Mouse (Mus musculus) urinary bladder, postnatal 14 days (tissue): Measurements from ENCODE around the gene Zfp644.

ENCODE experiments used
- DNase-seq: peaks from one replicate; pipeline ENCODE4 v3.0.0; 2021; ENCODE audit warnings: low spot score

The Zfp644 gene

DNA sequence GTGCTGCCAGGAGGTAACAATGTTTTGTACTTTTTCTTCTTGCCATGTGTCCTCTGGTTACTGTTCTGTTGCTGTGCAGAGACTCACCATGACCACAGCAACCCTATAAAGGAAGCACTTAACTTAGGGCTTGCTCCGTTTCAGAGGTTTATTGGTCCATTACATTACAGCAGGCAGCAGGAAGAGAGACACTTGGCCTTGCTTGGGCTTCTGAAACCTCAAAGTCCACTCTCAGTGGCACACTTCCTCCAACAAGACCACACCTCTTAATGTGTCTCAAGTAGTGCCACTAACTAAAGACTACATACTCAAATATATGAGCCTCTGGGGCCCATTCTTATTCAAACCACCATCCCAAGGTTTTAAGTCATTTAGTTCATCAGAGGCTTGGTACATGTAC, 36.2 kb downstream of the Zfp644 start:
- no peak for DNase-seq

DNA sequence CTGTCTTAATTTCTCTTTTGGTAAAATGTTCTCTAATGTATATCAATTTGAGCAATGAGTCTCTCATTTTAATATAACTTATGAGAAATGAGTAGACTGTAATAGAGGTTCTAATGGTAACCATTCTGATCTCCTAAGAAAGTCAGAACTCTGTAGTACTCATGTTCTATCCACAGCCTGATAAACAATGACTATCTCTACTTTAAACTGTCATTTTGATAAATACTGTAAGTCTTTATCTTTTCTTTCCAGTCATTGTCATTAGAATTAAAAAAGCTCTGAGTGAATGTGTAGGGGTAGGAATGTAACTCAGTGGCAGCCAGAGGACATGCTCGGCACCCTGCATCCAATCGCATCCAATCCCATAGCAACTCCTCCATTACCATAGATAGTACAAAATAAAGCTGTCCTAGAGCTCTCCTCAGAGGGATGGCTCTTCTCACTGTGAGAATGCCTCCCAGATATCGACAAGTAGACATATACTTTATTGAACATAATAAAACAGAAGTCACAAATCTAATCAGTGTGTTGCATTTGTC, 44.2 kb downstream of the Zfp644 start:
- DNase-seq: no peak

GRCm38 (mm10) chr5:106652220-106652753, 44.8 kb downstream of the Zfp644 start:
- no peak for DNase-seq

DNA sequence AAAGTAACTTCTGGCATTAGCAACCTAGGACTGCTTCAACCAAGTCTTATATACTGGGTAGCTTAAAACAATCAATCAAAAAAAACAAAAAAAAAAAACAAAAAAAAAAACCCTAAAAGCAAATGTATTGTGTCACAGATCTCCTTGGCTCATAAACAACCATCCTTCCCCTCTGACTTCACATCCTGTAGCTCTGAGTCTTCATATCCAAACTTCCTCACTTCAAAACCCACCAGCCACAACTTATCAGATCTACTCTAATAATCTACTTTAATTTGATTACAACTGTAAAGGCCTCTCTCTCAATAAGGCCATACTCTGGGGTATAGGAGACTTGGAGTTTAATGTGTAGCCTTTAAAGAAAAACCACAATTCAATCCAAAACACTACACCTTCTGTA, 47.1 kb downstream of the Zfp644 start:
- no peak for DNase-seq

GRCm38 (mm10) chr5:106649441-106649840, 47.6 kb downstream of the Zfp644 start:
- no peak for DNase-seq

GRCm38 (mm10) chr5:106643434-106643833, 53.7 kb downstream of the Zfp644 start:
- DNase-seq: no peak

- DNase-seq: no peak
These were observed 55.2 kb downstream of the Zfp644 start for GRCm38 (mm10) chr5:106641876-106642275.

- no peak for DNase-seq
These were observed 56.8 kb downstream of the Zfp644 start for GRCm38 (mm10) chr5:106640235-106640809.

- DNase-seq: no peak
These were observed 57.5 kb downstream of the Zfp644 start for GRCm38 (mm10) chr5:106639627-106640026.

DNA sequence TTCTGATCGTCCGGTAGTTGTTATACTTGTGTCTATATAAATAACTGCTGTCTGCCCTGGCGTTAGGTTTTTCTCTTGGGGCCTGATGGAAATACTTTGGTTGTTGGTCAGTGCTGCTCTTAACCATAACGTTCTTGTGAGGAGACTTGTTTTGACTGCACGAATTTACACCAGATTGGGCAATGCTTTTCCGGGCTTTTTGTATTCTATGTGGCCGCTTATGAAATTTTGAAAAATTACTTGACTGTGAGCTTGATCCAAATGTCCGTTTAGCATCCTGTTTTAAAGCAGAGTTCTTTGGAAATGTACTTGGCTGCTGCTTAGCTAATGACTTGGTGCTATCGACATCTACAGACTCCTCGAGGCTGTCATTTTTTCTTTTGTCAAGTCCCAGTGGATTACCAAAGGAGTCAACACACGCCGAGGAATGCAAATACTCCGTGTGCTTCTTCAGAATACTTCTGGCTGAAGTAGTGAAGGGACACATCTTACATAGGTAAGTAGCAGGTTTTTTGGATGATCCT, 60.6 kb downstream of the Zfp644 start:
- no peak for DNase-seq

DNA sequence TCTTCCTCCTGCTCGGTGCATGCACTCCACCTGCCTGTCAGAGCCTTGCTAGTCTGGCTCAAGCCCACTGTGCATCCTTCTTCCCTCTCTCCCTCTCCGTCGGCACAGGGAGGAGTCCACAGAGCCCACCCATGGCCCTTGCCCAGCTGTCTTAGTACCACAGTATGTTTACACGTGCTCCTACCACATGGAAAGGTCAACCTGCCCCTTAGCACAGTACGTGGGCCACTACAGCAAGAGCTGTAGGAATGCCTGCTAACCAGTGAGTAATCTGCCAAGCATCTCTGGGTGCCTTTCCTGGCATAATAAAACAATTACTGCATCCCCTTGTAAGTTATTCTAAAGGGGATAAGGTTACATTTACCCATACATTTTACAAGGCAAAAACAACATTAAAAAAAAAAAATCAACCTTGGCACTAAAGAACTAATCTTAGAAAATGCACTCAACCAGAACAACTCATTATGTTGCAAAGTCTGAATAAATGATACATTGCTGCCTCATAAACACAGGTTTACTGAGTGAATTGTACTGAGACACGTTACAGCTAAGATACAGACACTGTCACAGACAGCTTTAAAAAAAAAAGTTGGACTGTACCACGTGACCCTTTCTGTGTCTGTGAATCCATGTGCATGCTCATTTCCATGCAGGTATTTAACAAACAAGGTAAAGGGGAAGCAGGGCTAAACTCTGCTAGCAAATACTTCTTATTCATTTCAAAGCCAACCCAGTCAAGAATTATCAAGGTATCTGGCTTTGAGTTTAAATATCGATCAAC, 68.5 kb downstream of the Zfp644 start:
- no peak for DNase-seq

DNA sequence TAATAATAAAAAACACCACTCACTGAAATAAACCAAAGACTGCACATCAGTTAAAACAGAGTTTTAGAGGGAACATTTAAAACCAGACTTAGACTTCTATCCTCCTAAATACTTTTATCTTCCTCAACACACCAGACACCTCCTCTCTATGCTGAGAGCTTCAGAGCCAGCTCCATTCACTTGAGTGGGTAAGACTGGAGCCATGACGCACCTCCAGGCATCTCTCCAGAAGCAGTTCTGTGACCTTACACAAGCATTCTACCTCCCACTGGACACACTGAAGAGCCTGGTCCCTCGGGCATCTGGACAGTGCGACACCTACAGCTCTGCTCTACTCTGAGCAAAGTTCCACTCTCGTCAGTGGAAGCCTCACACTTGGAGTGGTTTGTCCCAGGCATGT, 73.8 kb downstream of the Zfp644 start:
- DNase-seq: no peak

DNA sequence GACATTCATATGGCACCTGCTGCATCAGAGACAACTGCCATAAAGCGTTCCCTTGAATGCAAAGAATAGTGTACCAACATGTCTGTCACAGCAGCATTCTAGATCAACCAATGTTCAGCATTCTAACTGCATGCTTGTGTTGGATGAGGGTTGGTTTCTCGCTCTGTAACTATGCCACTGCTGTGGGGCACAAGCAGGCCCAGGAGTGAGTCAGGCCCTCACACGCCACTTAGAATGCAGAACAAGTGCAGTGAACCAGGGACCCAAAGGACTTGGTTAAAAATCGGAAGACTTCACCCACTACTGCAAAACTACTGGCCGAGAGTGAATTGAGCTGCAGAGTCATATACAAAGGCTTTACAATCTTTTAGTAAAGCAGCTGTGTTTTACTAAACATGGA, 74.9 kb downstream of the Zfp644 start:
- no peak for DNase-seq

DNA sequence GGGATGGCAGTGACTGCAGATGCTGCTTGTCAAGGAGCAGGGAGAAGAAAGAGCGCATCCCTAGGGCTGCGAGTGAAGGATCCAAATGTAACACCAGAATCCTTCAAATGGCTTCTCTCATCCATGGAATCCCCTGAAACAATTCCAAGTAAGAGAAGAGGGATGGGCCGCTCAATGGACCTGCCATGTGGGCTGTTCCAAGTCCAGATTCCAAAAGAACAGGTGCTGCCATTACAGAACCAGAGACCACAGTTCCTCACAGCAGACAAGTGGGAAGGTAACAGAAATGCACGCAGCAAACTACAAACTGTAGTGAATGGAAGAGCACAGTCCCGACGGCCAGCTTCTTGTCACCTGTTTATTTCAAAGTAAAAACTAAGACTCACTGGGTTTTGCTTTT, 76.6 kb downstream of the Zfp644 start:
- no peak for DNase-seq

DNA sequence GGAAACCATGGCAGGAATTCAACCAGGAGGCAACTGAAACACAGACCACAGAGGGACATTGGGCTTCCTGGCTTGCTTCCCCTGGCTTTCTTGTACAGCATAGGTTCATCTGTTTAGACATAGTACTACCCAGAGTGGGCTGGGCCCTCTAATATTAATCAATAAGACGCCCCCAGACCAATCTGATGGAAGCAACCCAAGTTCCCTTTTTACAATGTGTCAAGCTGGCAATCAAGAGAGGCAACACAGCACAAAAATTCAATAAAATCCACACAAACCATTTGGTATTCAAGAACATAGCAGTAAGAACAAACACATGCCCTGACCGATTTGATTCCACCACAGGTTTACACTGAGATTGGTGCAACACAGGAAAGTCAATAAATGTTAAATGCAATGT, 82.1 kb downstream of the Zfp644 start:
- no peak for DNase-seq

DNA sequence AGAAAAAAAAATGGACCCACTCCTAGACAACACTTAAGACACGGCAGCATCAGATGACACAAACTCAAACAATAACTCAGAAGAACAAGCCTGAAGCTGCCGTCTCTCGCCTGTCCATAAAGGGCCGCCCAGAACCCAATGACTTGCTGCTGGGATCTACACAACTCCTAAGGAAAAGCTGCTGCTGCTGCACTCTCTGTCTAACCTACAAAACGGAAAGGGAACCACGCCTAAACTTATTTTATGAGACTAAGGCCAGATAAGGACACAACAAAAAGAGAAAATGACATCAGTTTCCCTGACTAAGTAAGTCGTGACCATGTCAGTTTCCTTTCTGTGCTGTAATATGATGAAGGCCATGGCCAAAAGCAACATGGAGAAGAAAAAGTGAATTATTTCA, 82.5 kb downstream of the Zfp644 start:
- DNase-seq: no peak

- no peak for DNase-seq
These were observed 84.9 kb downstream of the Zfp644 start for GRCm38 (mm10) chr5:106612151-106612550.

GRCm38 (mm10) chr5:106608798-106609197, 88.3 kb downstream of the Zfp644 start, which contains the start of gene Gm17304:
Gene Gm17304, plus strand, starts transcription at chr5:106609098.
- DNase-seq: no peak

DNA sequence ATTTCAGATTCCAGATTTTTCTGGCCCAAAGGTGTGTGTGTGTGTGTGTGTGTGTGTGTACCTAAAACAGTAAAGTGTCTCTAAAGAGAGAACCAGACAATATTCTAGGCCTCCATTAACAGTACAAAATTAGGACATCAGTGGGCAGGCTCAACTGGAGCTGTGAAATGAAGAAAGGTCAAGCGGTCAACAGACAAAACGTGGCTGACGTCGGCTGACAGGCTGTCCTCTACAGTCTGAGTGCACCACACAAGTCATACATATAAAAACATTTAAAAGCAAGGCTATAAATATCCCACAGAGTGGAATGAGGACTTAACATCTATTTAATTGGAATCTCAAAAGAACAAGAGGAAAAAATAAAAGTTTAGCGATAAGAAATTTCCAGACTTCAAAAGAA, 90.0 kb downstream of the Zfp644 start:
- DNase-seq: no peak

- no peak for DNase-seq
These were observed 92.0 kb downstream of the Zfp644 start for GRCm38 (mm10) chr5:106605096-106605495.

DNA sequence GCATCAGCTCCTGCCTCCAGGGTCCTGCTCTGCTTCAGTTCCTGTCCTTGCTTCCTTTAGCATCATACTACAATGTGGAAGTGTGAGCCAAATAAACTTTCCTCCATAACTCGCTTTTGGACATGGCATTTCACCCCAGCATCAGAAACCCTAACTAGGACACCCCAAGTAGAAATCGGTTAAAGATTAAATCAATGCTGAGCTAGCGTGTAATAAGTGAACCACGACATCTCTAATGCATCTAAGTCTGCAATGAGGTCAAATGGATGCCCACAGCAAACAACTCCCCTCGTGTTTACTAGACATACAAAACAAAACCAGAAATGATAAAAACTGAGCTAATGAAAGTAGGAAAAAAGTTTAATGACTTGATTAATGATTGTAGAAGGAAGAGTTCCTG, 92.7 kb downstream of the Zfp644 start:
- DNase-seq: no peak

DNA sequence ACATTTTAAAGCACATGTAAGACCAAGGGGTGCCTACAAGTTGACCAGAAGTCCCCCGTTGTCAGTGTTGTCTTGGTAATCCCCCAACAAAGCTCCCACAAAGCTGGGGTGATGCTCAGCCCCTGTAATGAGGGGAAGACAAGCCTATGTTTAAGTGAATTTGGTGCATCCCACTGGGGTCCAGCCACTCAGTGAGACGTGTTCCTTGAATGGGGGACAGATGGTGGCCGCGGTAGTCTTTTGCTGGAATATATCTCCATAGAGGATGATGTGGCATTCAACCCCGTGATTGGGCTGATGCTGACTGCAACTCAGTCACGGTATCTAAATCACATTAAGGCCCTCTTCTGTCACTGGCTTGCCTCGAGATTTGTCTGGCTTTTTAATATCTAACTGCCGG, 97.6 kb downstream of the Zfp644 start:
- no peak for DNase-seq

DNA sequence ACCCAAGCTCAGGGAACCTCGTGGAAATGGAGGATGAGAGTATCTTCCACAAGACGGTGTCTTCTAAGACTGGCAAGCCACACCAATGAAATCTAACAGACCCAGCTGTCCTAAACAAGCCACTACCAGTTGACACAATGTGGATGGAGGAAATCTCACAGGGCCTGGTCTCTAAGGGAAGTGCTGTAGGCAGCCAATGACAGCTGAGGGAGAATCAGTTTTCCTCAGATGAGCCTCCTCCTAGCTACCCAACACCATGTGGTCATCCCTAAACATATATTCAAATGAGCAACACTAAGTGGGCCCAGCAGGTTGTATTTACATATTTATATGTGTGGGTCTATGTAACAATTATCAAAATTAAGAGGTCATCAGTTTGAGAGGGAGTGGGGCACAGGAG, 99.6 kb downstream of the Zfp644 start:
- no peak for DNase-seq
